Mouse (Mus musculus) layer of hippocampus, postnatal 36 days (tissue): ENCODE measurements around the gene March11. TPM values are rescaled to one million over a fixed set of nuclear protein-coding genes. Genes with fewer than 3 reads are reported as not detected.

Experiments used
- DNase-seq, 2 experiments: peaks; one replicate each; pipeline ENCODE4 v3.0.0; 2022
- total RNA-seq, 2 experiments: library from RNA; stranded (reverse); gene quantifications; 2 replicates each; pipeline ENCODE4 v1.2.3; 2021

Gene March11
- 1 to 10 TPM; 7.4 to 9.1 TPM for total RNA-seq

GRCm38 (mm10) chr15:26308629-26309230, at the start of gene March11:
March11 (plus strand) TSS chr15:26309048.
- DNase-seq = peak; percentile 82

GRCm38 (mm10) chr15:26262336-26262735, 46.5 kb upstream of the March11 start:
- no peak for DNase-seq

GRCm38 (mm10) chr15:26269596-26269995, 39.3 kb upstream of the March11 start:
- no peak for DNase-seq

- no peak for DNase-seq
These were observed 32.8 kb upstream of the March11 start for GRCm38 (mm10) chr15:26276035-26276511.

- DNase-seq = no peak
These were observed 32.2 kb upstream of the March11 start for GRCm38 (mm10) chr15:26276608-26277007.

- no peak for DNase-seq
These were observed 17.0 kb upstream of the March11 start for GRCm38 (mm10) chr15:26291871-26292270.

GRCm38 (mm10) chr15:26292811-26293210, 16.0 kb upstream of the March11 start:
- no peak for DNase-seq

- DNase-seq = no peak
These were observed 15.6 kb upstream of the March11 start for GRCm38 (mm10) chr15:26293215-26293614.

GRCm38 (mm10) chr15:26298668-26299067, 10.2 kb upstream of the March11 start:
- DNase-seq = no peak

- DNase-seq = peak; percentile 36 to 47
These were observed 563 bp downstream of the March11 start for GRCm38 (mm10) chr15:26309291-26309931.

- DNase-seq = no peak
These were observed 11.0 kb downstream of the March11 start for GRCm38 (mm10) chr15:26319866-26320265.

- no peak for DNase-seq
These were observed 11.6 kb downstream of the March11 start for GRCm38 (mm10) chr15:26320402-26320801.

- no peak for DNase-seq
These were observed 14.0 kb downstream of the March11 start for GRCm38 (mm10) chr15:26322804-26323203.

GRCm38 (mm10) chr15:26327157-26327556, 18.3 kb downstream of the March11 start:
- DNase-seq = no peak

- no peak for DNase-seq
These were observed 26.9 kb downstream of the March11 start for GRCm38 (mm10) chr15:26335791-26336190.

GRCm38 (mm10) chr15:26337775-26338174, 28.9 kb downstream of the March11 start:
- no peak for DNase-seq

GRCm38 (mm10) chr15:26338343-26338742, 29.5 kb downstream of the March11 start:
- DNase-seq = peak; percentile 4 to 14

GRCm38 (mm10) chr15:26340490-26340889, 31.6 kb downstream of the March11 start:
- DNase-seq = no peak

GRCm38 (mm10) chr15:26340966-26341365, 32.1 kb downstream of the March11 start:
- DNase-seq = no peak

- DNase-seq = no peak
These were observed 35.5 kb downstream of the March11 start for GRCm38 (mm10) chr15:26344329-26344728.

- no peak for DNase-seq
These were observed 44.8 kb downstream of the March11 start for GRCm38 (mm10) chr15:26353656-26354055.

GRCm38 (mm10) chr15:26365344-26365743, 56.5 kb downstream of the March11 start:
- DNase-seq = peak; percentile 11

- DNase-seq = no peak
These were observed 57.7 kb downstream of the March11 start for GRCm38 (mm10) chr15:26366511-26366910.

- DNase-seq = no peak
These were observed 64.9 kb downstream of the March11 start for GRCm38 (mm10) chr15:26373759-26374158.
